Mouse (Mus musculus) MEL (cell line): Measurements from ENCODE around the gene Vmn1r38.
"Not testable (repeated sequence)": the region's sequence is repeated elsewhere in the genome, so short reads cannot be mapped to it uniquely, and the experiment has no call there.

Source experiments
- BHLHE40 ChIP-seq: IDR thresholded peaks from 2 replicates; pipeline ENCODE4 v1.6.1; 2012; ENCODE audit warnings: low read depth, mild to moderate bottlenecking, inconsistent platforms, low read length, improper control_type of control experiment, borderline replicate concordance
- CHD1 ChIP-seq: IDR thresholded peaks from 2 replicates; pipeline ENCODE4 v1.6.1; 2012; ENCODE audit warnings: low read depth, mild to moderate bottlenecking, inconsistent platforms, low read length, improper control_type of control experiment
- CTCF ChIP-seq, 3 experiments: IDR thresholded peaks in 2 of 3; conservative IDR thresholded peaks in 1 of 3; 2 replicates each; pipeline ENCODE4 v1.5.1; 2011 to 2012; ENCODE audit warnings: low read length in 3 of 3, low read depth in 2 of 3, mild to moderate bottlenecking in 2 of 3, improper control_type of control experiment in 1 of 3, inconsistent platforms in 1 of 3, mixed read lengths in 1 of 3, moderate library complexity in 1 of 3; ENCODE audit not compliant: control insufficient read depth in 1 of 3, insufficient read depth in 1 of 3, poor library complexity in 1 of 3, severe bottlenecking in 1 of 3
- EP300 ChIP-seq, 2 experiments: IDR thresholded peaks; 2 replicates each; pipeline ENCODE4 v1.6.1; 2011; ENCODE audit warnings: improper control_type of control experiment in 2 of 2, low read length in 2 of 2, low read depth in 1 of 2, mild to moderate bottlenecking in 1 of 2
- GATA1 ChIP-seq: IDR thresholded peaks from 2 replicates; pipeline ENCODE4 v1.6.1; 2011; ENCODE audit warnings: low read depth, low read length, improper control_type of control experiment
- KAT2A ChIP-seq: conservative IDR thresholded peaks from 2 replicates; pipeline ENCODE4 v1.6.1; 2012; ENCODE audit warnings: low read depth, low read length, improper control_type of control experiment, inconsistent platforms
- POLR2A ChIP-seq, 2 experiments: IDR thresholded peaks; 2 replicates each; pipeline ENCODE4 v1.6.1; 2011 to 2012; ENCODE audit warnings: low read length in 2 of 2, mild to moderate bottlenecking in 2 of 2, control low read depth in 1 of 2, improper control_type of control experiment in 1 of 2, low read depth in 1 of 2, moderate library complexity in 1 of 2; ENCODE audit not compliant: control insufficient read depth in 1 of 2, insufficient read depth in 1 of 2, poor library complexity in 1 of 2
- TCF12 ChIP-seq: IDR thresholded peaks from 2 replicates; pipeline ENCODE4 v1.6.1; 2014; ENCODE audit warnings: low read depth, mild to moderate bottlenecking, inconsistent platforms, low read length, improper control_type of control experiment, moderate library complexity

- not testable (repeated sequence) for TF ChIP-seq TCF12; POLR2A (IDR thresholded peaks at IDR 0.05; ENCODE audit: control insufficient read depth in 1 of 2, insufficient read depth in 1 of 2, low read depth in 1 of 2, low read length in 2 of 2, poor library complexity in 1 of 2); EP300 (IDR thresholded peaks at IDR 0.05; ENCODE audit: low read depth in 1 of 2, low read length in 2 of 2); CHD1; GATA1; KAT2A; BHLHE40; CTCF (IDR thresholded peaks at IDR 0.05 in 2 of 3, conservative IDR thresholded peaks at IDR 0.05 in 1 of 3; ENCODE audit: control insufficient read depth in 1 of 3, insufficient read depth in 1 of 3, low read depth in 2 of 3, low read length in 3 of 3, poor library complexity in 1 of 3, severe bottlenecking in 1 of 3)
Measured at GRCm38 (mm10) chr6:66729082-66729481, 53.3 kb downstream of the Vmn1r38 start, which contains the start of gene Vmn1r37.
